Mouse (Mus musculus): ENCODE measurements at regions not wholly inside any gene's neighbourhood (a gene's known extent, or its start where the extent isn't known, plus 50 kb on each side); places are given as distances from the start of the nearest gene placed in this dataset.

DNA sequence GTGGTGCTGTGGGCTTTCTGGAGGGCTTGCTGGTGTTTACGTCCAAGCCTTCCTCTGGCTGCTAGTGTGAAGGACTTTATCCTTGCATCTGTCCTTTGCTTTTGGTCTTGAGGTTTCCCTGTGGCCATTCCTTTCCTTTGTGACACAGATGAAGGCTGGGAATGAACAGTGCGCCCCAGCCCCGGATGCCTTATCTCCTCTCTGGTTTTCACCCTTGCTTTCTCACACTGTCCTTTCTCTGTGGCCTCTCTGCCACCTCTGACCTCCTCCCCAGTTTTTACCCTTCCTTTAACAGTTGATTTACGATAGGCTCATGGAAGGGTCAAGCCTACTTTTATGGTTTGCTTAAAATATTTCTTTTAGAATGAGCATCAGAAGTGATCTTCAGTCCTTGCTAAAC lies 53.2 kb downstream of the Gas1 start:
- no peak for DNase-seq

DNA sequence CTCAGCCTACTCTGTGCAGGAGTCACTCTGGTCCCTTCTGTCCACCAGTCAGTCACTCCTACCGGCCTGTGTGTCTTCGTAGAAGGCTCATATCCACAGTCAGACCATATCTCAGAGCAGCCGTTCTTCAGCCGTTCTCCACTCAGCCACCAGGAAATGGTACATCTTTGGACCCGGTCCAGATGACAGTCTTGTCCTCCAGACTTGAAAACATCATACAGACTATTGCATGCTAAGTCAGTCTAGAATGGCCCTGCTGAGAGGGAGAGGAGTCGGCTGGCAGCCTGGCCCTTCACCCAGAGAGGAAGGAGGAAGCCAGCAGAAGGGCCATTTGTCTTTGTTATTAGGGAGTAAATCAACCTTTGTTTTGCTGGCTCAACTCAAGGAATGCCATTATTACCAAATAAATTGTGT lies 54.0 kb downstream of the Gas1 start:
- no peak for DNase-seq

DNA sequence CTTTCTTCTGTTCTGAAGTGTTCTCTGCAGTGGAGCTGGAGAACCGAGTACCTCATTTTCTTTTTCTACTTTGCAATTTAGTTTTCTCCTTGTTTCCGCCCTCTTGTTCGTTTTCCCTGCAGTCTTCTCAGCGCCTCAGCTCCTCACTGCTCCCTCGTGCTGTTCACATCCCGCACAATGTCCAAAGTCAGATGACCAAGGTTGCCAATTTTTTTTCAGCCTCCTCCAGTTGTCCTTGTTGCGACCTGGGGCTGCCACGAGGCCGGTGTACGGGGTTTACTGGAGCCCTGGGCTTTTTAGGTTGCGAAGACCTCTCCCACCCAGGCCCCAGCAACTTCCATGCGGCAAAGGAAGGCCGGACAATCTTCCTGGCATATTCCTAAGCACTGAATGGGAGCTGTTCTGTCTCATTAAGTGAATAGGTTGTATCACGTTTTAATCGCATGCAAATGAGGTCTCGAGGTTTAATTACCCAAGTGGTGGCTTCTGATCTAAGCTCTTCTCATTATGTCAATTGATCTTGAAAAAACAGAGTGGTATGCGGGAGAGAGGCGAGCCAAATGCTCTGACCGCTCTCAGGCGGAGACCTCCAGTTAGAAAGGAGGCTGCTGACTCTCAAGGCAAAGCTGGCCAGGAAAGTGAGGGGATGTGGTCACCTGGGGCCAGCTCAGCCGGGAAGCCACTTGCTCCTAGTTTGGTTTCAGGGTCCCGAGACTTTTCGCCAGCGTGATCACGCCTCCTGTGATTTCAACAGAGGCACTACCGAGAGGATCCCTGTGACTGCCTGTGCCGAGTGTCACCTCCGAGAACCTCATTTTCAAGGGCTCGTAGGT lies 54.6 kb downstream of the Gas1 start:
- no peak for DNase-seq

DNA sequence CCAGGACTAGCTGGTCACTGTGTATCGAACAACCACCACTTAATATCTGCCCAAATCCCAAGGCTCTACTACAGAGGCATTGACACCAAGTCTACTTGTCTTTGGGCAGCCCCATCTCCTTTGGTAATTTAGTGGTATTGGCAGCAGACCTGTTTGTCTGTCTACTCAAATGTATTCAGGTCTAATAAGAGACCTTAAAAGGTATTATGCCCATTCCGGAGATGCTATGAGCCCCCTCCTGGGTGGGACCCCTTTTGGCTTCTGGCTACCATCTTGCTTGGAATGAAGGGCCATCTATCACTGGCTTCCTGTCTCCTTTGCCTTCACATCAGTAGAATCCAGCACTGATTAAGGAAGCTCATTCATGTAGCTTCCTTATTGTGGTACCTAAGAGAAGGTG lies 65.7 kb downstream of the Gas1 start:
- no peak for DNase-seq

DNA sequence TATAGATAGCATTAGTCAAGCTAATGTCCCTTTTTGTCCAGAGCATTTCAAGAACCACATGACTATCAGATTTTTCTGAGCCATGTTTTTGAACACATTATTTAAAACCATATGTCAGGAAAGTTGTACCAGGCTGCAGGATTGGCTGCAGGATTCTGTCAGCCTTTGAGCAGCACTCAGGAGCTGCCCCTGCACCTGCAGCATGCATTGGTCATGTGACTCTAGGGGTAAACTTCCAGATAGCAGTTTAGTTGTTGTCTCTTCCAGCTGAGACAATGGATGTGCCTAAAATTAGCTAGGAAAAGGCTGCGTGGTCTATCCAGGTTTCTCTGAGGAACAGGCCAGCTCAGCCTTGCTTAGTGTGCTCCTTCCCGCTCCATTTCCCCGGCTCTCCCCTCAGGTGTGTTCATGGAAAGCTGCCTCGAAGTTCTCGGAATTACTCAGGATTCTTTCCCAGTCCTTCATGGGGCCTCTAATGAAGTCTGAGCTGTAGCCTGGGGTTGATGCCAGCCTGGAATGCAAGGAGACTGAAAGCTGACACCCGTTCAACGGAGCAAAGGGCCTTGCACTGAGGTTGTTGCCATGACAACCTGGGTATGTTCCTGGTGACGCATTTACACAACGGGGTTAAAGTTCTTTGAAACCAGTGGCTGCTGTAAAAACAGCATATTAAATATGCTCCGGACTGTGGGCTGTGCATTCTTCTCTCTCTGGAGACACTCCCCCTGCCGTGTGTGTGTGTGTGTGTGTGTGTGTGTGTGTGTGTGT lies 66.9 kb downstream of the Gas1 start:
- no peak for DNase-seq

DNA sequence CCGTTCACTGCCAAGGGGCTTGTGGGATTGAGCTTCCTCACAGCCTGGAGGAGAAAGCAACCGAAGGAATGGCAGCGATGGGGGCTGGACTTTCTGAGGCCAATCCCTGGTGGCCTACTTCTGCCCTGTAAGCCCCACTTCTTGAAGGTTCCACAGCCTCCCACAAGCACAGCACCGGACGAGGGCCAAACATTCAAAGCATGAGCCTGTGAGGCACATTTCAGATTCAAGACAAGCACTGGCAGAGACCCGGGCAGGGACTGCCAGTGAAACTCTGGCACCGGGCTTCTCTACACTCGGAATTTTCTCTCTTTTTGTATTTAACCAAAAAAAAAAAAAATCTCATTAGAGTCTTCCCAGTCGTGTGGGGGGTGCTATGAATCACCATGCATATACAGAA lies 71.9 kb downstream of the Gas1 start:
- no peak for DNase-seq

DNA sequence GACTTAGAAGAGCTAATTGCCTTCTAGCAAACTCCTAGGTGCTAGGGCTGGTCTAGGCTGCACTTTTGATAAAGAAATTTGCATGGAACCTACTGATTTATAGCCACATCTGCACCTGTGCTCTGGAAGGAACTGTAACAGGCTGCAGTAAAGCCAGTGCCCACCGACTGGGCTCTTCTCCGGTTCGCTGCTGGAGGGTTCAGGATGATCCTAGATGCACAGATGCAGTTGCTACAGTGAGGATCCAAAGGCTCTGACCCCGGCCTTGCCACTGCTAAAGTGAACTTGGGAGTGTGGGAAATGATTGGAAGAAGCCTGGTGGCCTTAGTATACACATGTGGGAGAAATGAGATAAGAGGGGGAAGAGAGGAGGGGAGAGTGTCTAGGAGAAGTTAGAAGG lies 75.5 kb downstream of the Gas1 start:
- DNase-seq: no peak

DNA sequence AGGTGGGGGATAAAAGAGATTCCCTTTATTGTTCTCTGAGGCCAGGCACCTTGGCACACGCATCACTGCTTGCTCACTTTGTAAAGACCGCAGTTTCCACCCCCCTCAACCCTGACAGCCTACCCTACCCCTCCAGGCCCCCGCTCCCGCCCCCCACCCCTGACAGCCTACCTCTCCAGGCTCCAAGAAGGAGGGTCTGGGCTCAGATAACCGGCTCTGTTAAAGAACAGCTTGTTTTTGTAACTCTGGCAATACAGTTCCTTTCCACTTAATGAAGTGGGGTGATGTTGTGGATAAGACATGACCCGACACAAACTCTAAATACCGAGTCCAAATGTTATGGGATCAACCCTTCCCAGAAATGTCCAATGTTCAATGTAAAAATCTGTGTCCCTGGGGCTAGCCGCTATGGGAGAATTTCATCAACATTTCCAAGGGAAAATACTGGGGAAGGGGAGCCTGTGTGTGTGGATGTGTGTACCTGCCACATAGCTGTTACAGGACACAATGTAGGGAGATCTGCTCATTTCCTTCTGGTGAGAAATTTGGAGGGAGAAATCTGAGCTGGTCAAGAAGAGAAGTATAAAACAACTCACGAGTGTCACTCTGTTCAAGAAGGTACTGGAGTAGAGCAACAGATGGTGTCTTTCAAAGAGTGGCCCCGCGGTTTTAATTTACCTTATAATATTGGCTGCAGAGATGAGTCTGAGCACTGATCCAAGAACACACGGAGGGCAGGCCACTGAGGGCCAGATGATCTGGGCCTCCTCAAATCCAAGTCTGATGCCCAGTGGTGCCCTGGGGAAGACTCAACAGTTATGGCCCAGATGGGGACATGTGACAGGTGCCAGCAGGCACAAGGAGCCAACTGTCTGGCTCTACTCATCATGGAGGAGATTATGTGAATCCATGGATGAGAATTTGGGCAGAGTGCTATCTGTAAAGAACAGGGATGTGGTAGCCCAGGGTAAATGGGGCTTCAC lies 76.7 kb downstream of the Gas1 start:
- DNase-seq: no peak

DNA sequence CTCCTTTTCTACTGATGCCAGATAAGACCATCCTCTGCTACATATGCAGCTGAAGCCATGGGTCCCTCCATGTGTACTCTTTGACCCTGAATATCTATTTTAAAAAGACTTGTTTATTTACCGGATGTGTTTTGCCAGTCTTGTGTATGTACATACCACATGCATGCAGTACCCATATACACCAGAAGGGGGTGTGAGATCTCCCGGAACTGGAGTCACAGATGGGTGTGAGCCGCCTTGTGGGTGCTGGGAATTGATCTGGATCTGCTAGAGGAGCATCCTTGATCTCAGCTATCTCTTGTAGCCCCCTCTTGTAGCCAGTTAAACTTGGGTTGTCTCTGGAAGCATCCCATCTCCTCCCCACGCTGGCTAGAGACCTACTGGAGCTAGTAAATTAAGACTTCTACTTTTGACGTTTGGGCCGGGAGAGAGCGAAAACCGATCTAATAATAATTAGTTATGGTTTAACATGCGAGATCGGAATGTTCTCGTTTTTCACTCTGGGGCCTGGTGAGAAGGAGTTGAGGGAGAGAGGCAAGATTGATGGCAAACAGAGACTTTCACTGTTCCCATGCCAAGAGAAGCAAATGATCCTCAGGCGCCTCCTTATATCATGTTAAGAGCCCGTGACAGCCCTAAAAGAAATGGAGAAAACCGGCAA lies 77.6 kb downstream of the Gas1 start:
- DNase-seq: no peak

DNA sequence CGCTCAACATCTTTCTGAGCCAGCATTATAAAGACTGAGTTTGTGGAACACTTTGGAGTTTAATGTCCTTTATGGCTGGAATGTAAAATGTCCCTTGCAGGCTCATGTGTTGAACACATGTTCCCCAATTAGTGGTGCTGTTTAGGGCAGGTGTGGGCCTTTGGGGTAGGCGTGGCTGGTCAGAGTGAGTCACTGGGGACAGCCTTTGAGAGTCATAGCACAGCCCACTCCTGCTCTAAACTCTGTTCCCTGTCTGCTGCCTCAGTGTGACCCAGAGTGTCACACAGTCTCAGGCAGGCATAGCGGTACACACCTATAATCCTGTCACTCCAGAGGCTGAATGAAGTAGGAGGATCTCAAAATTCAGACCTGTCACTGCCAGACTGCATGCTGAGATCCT lies 78.8 kb downstream of the Gas1 start:
- no peak for DNase-seq

DNA sequence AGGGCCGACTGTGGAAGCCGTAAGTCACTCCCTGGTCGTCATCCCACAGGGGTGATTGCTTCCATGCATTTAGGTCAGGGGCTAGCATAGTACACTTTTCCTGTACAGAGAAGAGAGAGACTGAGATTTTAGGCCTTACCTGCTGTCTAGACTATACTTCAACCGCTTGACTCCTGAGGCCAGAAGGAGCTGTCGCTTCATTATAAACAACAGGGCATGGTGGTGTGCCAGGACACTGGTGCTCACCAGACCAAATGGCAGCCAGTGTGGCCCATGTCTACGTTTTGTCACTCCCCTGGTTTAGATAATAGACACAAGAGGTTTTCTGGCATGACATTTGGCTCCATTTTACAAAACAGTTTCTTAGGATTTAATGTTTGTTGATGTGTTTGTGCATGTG lies 79.4 kb downstream of the Gas1 start:
- DNase-seq: no peak

DNA sequence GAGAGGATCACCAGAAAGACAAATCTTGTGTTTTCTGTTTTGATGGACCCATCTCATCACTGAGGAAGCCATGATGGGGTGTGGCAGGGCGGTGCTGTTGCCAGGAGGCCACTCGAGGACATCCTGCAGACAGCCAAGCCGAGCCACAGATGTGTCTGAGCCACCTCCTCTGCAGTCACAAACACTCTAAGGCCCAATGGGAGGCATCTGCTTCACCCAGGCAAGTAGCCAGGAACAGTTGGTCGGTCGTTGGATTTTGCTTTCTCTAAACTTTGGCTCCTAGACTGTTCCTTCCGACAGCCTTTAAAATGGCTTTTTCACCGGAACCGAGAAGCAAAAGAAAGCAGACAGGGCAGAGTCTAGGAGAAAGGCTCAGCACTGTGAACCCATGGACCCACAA lies 90.5 kb downstream of the Gas1 start:
- DNase-seq: no peak

DNA sequence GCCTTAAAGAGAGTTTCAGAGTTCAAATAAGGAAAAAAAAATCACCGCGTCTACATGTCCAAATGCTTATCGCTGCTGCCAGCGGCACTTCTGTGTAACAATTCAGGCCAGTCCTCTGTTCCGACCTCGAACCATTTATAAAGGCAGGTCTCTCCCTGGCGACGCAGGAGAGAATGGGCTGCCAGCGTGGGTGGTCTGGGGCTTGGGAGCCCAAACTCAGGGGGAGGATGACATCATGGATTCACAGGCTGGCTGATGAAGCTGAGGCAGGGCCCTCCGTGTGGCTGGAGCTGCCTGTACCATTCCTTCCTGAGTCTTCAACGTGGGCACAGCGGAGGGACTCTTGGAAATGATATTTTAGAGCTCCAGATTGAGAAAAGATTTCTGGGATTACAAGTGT lies 92.2 kb downstream of the Gas1 start:
- no peak for DNase-seq

DNA sequence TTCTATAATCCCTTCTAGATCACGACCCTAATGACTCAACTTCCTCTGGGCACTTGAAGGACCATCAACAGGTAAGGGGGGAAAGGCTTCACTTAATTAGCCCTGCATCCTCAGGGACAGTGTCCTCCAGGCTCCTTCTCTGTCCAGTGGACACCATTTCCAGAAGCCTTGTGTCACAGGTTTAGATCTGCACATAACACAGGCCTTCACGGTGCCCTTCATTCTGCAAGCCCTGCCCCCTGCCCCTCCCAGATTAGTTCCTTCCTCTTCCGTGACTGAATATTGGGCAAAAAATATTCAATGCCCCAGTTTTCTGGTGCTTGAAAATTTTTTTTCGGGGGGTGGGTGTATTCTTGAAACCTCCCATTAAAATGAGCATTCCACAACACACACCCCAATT lies 92.9 kb downstream of the Gas1 start:
- no peak for DNase-seq

DNA sequence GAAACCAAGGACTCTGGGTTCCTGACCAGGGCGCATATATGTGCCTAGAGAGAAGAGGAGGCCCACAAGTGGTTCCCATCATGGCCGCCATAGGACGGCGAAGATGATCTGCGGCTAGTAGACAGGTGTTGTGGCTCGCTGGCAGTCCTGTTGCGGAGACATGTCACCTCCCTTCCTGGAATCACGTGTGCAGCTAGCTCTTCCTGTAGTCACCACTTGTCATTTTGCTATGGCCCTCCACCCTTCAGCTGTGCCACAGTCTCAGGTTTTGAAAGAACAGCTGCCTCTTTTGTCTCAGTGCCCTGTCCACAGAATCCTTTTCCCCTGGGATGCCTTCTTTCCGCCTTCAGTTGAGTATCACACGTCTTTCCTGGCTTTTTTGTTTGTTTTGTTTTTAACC lies 97.1 kb downstream of the Gas1 start:
- DNase-seq: no peak

DNA sequence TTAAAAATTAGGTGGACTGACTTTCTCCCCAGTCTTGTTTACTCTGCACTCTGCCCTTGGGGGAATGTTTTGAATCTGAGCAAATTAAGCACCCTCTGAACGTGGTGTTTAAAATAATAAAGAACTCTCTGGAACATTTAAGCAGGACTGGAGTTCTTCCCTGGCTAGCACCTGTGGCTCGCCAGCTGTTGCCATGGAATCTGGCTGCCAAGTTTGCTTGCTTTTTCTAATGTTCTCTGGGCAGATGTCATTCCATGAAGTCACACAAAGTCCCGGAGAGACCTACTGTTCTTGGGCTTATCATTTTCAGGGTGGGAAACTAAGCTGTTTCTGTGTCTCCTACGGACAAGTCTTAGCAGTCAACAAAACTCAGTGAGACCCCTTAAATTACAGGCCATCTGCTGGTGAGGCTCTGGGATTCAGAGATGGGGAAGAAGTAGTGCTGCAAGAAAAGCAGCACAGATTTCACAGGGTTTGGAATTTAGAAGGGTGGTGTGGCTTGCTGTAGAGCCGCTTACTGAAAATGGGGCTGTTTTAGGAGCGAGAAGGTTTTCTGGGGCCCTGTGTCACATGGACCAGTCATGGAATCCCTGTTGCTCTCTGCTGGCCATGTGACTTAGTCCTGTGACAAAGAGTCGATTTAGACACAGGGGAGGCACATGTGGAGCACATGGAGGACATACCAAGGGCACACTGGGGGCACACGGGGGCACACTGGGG lies 98.7 kb downstream of the Gas1 start:
- DNase-seq: no peak

DNA sequence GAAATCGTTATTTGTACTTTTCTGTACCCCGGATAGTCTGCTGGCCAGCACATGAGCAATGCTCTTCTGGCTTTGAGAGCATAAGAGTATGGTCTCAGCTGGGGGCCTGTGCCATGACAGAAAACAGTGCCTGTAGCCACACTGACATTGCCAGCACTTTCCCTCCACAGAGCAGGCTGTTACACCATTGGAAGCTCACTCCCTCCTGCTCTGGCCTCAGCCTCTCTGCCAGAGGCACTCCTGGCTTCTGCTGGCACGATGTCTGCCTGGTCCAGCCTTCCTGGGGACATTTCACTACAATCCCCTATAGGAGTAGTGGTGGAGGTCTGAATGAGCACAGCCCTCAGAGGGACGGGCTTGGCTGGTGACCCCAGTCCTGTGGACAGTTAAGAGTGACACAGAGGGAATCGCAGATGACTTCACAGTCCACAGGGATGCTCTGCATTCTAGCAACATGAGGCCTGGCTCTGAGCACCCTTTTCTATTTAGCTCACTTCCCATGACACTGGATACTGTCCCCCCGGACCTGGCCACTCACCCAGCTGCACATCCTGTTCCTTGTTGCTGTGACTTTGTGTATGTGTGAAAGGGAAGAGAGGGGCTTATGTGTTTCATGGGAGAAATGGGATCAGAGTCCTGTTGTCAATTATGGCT lies 100.9 kb downstream of the Gas1 start:
- no peak for DNase-seq

DNA sequence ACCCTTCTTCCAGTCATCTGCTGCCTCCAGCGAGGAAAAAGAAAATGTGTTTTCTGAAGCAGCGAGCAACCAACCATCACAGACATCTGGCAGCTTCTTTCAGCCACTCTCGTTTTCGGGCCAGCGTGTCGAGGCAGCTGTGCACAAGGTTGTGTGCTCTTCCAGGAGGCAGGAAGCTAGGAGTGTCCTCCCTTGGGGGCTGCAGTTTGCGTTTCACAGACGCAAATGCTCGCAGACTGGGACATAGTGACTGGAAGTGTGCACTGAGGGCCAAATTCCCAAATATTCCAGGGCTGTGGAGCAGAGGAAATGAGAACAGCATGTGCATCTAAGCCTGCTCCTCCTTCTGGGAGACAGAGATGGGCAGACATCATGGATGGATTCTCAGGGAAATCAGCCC lies 105.6 kb downstream of the Gas1 start:
- DNase-seq: no peak

DNA sequence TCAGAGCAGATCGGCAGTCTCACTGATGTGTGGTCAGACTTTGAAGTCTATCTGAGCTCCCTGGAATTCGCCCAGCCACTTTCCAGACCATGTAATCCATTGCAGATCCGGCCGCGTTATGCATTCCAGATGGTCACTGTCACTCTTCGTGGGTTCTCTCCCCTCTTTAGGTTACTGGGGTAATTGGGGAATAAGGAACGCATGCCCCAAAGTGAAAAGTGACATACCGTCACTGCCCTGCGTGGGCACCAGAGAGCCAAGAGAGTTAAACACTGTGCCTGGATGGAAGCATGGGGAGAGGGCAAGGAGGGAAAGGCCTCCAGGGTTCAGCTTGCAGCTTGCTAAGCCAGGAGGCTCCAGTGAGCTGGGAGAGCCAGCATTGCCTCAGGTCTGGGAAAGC lies 108.0 kb downstream of the Gas1 start:
- no peak for DNase-seq

DNA sequence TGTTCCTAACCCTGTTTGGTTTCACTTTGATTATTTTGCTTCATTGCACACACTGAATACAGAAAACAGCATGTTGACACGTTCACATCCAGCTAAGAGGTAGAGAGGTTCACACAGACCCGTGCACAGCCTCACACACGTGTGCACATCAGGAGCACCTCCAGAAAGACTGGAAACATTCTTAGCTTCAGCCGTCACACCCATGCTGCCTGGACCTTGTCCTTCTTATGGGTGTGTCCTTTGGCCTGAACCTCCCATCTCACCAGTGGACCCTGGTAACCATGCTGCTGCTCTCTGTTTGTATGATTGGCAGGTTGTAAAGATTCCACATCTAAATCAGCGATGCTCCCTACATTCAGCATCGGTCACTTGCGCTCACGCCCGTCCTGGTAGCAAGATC lies 109.8 kb downstream of the Gas1 start:
- no peak for DNase-seq

DNA sequence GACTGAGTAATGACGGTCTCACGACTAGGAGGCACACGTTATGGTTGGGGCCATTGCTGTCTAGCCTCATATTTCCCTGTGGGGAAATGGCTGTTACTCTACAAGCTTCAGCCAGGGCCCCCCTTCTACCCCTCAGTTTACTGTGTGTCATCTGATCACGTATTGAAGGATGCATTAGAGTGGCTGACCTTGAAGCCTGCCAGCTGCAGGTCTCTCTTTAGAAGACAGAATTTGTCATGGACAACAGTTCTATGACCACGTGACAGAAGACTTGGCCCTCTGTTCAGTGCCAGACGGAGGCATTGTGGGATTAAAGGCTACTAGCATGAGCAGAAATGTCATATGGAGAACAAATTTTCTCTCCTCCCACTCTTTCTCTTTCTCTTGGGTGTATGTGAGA lies 115.6 kb downstream of the Gas1 start:
- DNase-seq: no peak
